ENCODE assay signal across 20 mouse cellular contexts in the genomic region with DNA sequence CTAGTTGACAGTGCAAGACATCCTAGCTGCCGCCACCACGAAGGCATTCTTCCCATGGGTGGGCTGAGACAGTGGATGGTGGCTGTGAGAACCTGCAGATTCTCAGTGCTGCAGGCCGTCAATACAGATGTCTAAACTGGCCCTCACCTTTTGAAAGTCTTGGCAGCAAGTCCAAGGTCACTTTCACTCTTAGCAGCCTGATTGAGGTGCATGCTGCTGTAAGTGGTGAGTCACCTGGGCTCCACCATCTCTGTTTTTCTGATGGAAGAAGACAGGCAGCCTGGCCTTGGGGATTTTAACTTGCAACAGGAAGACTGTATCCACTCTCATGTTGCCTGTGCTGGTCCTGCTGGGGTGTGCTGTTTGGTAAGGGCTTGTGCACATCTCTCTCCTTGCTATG.
A peak's percentile ranks its signal among the peaks of the same experiment; 100 is the strongest.
DNase-seq lines count a peak whose midpoint lies in the region; ATAC-seq lines count a peak whose summit lies in the region.
"Had no signal": no experiment of that assay in that cellular context is flagged by ENCODE, and none has a peak within 500 bp of the region (broad histone marks: within the 10 kb centered on the region; RNA-seq: fewer than 3 reads in every experiment).

No protein-coding gene starts in this region.

- no peaks in the 10 kb centered on the region for H3K27me3 ChIP-seq in heart, embryonic 15.5 days
- H3K27me3 ChIP-seq in neural tube, embryonic 13.5 days = no peaks in the 10 kb centered on the region
- H3K27me3 ChIP-seq: embryonic facial prominence, embryonic 12.5 days; limb, embryonic 13.5 days had no signal

- no peaks in the 10 kb centered on the region for H3K9me3 ChIP-seq in heart, embryonic 15.5 days (replicated peaks)
- H3K9me3 ChIP-seq in neural tube, embryonic 13.5 days = no peaks in the 10 kb centered on the region
- H3K9me3 ChIP-seq: embryonic facial prominence, embryonic 12.5 days; limb, embryonic 13.5 days had no signal

- peaks cover 41% of the 10 kb centered on the region for H3K4me1 ChIP-seq in heart, embryonic 15.5 days (replicated peaks)
- H3K4me1 ChIP-seq in neural tube, embryonic 13.5 days (replicated peaks) = peaks cover 35% of the 10 kb centered on the region

- peak overlapping the region; percentile 17; the same call in 1 of the 2 replicates for H3K27ac ChIP-seq in heart, embryonic 15.5 days
- H3K27ac ChIP-seq in neural tube, embryonic 13.5 days (replicated peaks) = peak overlapping the region; percentile 13; the same call in 1 of the 2 replicates
- H3K27ac ChIP-seq: hindbrain, postnatal 0 days; limb, embryonic 13.5 days; liver, embryonic 14.5 days had no signal

- no peak overlapping the region for H3K4me2 ChIP-seq in heart, embryonic 15.5 days
- no peak overlapping the region for H3K4me2 ChIP-seq in neural tube, embryonic 13.5 days
- H3K4me2 ChIP-seq: embryonic facial prominence, embryonic 12.5 days; limb, embryonic 13.5 days had no signal

- H3K9ac ChIP-seq in heart, embryonic 15.5 days = no peak overlapping the region
- H3K9ac ChIP-seq in neural tube, embryonic 13.5 days = no peak overlapping the region
- H3K9ac ChIP-seq: embryonic facial prominence, embryonic 12.5 days; limb, embryonic 13.5 days; liver, embryonic 14.5 days had no signal

- H3K36me3 ChIP-seq in heart, embryonic 15.5 days = no peaks in the 10 kb centered on the region
- no peaks in the 10 kb centered on the region for H3K36me3 ChIP-seq in neural tube, embryonic 13.5 days
- H3K36me3 ChIP-seq: embryonic facial prominence, embryonic 12.5 days; limb, embryonic 13.5 days had no signal

- no peak overlapping the region for H3K4me3 ChIP-seq in heart, embryonic 15.5 days
- no peak overlapping the region for H3K4me3 ChIP-seq in neural tube, embryonic 13.5 days
- H3K4me3 ChIP-seq: embryonic facial prominence, embryonic 12.5 days; limb, embryonic 13.5 days; myocyte had no signal

- ATAC-seq in heart, embryonic 15.5 days (replicated peaks; ENCODE audit: insufficient number of reproducible peaks, insufficient read depth, low FRiP score, low read depth) = no peak
- no peak for ATAC-seq in neural tube, embryonic 13.5 days (ENCODE audit: low read depth)
- ATAC-seq: hindbrain, postnatal 0 days had no signal

- DNase-seq in heart, adult 9 months (ENCODE audit: low spot score in 2 of 2) = no peak
- DNase-seq in neural tube, embryonic 10.5 days (ENCODE audit: extremely low spot score, low spot score) = no peak
- peak; percentile 62 for DNase-seq in adrenal gland, postnatal 10 days
- DNase-seq in left cerebral cortex, adult 11 months (ENCODE audit: low spot score) = no peak
- no peak for DNase-seq in urinary bladder, postnatal 4 days (ENCODE audit: low spot score in 2 of 2)
- DNase-seq: cerebellum, adult 2 months; gastrocnemius, postnatal 14 days; heart, postnatal 36 days; kidney, adult 9 months; kidney, postnatal 36 days; layer of hippocampus, adult 9-11 months; retina, postnatal 1 day; thymus, adult 18-20 months had no signal

- 57% methylated on average over 3 of the region's 3 CpGs for WGBS in heart, embryonic 15.5 days
- WGBS in neural tube, embryonic 13.5 days = 82% methylated on average over 3 of the region's 3 CpGs
